Mouse (Mus musculus) adrenal gland, postnatal 36 days (tissue): Measurements from ENCODE around the gene Bub1. TPM values are rescaled to one million over a fixed set of nuclear protein-coding genes. Genes with fewer than 3 reads are reported as not detected.

ENCODE experiments used
- DNase-seq, 2 experiments: peaks; one replicate each; pipeline ENCODE4 v3.0.0; 2021; ENCODE audit warnings: mixed read lengths in 1 of 2
- long read RNA-seq, 2 experiments: library from polyadenylated mRNA; stranded (forward); transcript quantifications; one replicate each; pipeline ENCODE4 v2.0.0; 2021; ENCODE audit warnings: borderline sequencing depth in 2 of 2
- total RNA-seq, 2 experiments: library from RNA; stranded (reverse); gene quantifications; 2 replicates each; pipeline ENCODE4 v1.2.3; 2021

Gene Bub1
- 1 to 10 TPM; 1.8 to 2.8 TPM for total RNA-seq
- long read RNA-seq, experiment 1, partial matches to known transcripts, result 0 of 6 reads
- long read RNA-seq, experiment 1, other reads (novel, unspliced or antisense), result 5 of 6 reads
- long read RNA-seq, experiment 2, result 0 reads

DNA sequence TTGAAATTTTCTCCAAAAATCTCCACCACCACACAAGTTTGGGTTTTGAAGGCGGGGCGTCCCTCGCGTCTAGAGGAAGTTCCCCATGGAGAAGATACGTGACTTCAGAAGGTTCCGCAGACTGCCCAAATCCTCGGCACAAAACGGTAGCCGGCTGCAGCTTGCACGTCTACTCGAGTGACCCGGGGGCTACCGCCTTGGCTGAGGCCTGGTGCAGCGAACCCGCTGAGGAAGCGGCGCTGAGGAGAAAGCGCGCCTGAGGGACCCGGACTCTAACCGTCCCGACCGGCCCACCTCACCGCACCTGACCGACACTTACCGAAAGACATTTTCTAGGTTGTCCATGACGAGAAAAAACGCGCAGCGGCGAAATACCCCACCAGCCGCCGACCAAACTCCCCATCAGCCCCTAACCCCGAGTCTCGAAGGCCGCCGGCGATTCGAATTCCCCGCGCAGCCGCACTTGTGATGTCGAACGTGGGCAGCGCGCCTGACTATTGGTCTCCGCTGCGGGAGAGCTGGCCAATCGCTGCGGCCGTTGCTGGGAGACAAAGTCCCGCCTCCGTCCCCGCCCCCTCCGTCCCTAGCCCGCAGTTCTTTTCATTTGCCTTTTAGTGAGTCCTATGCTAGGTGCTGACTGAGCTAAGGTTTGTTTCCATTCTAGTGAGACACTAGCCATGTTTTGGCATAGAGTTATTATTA, at the start of gene Bub1:
Gene Bub1, minus strand, starts transcription at position 465 of the 702 bp plus-strand sequence.
- peak; percentile 94 to 96 for DNase-seq

DNA sequence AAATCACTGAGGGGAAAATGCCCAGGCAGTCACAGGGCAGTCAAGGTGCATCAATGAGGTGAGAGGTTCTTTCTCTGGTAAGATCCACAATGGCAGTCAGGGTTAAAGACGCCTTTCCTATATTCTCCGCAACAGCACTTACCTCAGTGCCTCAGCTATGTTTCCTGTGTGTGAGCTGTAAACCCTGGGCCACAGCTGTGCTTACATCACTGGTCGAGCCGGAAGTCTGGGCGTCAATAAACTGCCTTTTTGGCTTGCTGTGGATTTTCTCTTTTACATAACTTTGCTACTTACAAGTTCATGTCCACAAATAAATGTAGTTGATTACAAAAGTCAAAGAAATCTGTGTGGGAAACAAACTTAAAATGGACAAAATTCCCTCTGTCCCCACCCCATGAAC, 49.4 kb upstream of the Bub1 start:
- no peak for DNase-seq

DNA sequence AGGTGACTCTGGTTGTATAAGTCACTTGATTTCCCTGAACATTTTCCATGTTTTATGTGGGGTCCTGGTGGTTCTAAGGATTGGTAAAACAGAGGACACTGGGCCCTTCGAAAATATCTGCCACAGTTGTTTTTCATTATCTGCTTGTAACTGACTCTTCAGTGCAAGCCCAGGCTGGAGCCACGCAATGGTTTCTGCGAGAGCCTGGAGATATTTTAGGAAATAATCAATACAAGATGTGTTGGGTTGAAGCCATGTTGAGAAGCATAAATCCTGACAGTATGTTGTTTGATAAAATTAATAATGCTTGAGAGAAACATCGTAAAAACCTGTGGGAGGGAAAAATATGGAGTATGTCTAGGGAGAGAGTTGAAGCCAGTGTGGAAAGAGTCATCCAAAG, 32.7 kb upstream of the Bub1 start:
- DNase-seq, result no peak

DNA sequence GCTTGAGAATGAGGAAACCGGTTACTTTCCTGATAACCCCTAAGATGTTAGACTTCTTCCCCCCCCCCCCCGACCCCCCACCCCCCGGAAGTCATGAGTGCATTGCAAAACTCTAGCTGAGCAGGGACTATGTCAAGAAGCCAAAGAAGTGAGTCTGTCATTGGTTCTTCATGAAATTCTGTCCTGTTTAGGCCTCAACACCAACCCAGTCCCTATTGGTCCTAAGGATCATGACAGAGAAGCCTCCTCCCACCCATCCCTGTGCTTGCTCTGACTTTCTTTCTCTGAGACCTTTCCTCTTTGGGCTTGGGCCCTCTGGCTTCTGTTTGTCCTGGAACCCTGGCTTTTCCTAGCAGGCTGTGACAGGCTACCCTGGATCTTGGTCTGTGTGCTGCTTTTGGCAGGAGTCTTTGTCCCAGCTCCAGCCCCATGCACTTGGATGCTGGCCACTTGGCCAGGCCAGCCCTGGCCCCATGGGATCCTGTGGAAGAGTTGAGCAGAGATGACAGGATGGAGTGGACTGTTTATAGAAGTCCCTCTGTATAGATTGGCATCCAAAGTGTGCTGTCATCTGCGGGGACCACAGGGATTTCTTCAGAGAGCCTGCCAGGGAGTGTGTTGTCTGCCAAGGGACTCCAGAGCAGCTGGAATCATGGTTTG, 22.8 kb upstream of the Bub1 start:
- DNase-seq, result peak; percentile 31 to 58

DNA sequence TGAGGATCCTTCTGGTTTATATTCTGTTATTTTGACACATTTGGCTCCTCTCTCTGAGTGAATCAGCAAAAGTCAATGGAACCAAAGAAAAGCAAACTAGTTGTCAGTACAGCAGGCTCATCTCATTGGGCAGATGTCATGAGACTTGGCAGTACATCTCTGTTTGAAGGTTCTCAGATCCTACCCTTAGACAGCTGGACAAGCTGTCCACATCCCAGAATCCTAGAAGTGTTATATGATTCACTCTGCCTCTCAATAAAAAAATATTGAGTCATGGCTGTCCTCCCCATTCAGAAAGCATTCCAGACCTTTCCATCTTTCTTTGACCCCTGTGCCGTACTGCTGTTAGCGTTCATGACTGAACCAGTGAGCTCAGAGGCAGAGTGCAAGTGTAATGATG, 18.7 kb upstream of the Bub1 start:
- peak in 1 of 2 experiments; percentile 15 for DNase-seq

DNA sequence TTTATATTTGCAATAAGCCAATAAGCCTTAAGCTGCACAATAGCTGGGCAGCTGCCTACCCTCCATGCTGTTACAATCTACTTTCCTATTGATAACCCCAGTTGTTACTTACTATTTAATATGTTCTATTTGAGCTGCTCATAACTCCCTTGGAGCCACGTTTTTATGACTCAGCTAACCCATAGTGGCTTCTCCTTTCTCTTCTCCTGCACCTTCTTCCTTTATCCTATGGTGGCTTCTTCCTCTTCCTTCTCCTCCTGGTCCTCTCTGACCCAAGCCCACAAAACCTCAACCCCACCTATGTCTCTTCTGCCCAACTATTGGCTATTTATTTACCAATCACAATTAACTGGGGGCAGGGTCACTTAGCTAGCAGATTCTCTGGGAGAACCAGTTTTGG, 14.9 kb upstream of the Bub1 start:
- DNase-seq, result no peak

DNA sequence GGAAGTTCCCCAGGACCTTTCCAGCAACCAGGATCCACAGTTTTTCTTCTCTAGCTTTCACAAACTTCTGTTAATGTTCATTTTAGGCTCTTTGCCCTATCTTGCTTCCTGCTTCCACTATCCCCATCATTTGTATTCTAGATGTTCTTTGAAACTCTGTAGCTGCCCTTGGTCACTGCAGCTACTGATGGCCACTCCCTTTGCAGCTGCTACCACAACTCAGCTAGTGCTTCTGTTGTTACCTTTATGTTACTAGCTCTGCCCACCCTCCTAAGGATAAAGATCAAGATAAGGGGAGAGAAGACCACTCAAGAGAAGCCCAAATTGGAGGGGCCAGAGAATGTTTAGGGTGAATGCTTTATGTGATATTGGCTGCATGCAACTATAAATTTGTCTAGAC, 14.3 kb upstream of the Bub1 start:
- DNase-seq, result no peak

DNA sequence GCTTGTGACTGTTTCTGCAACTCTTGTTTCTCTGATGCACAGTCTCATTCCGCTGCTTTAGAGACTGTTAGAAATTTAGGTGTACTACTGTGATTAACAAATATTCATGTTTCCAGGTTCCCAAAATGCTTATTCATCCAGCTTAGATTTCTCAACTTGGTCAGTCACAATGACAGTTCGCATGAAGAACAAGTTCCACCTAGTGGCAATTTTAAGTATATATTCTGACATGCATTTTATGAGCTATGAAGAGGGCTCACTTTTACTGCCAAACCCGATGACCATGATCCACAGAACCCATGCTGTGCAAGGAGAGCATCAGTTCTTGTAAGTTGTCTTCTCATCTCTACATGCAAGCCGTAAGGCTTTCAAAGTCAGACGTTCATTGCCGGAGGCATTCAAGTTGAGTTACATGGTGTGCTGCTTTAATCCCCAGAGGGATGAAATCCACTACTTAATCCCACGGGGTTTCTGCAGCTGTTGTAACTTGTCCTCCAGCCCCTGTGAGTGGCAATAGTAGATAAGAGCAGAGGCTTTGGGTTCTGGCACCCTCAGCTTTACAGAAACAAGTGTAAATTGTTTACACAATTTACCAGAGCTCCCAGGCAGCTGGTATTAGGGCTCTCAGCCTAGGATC, 13.8 kb upstream of the Bub1 start:
- DNase-seq, result peak in 1 of 2 experiments; percentile 8

DNA sequence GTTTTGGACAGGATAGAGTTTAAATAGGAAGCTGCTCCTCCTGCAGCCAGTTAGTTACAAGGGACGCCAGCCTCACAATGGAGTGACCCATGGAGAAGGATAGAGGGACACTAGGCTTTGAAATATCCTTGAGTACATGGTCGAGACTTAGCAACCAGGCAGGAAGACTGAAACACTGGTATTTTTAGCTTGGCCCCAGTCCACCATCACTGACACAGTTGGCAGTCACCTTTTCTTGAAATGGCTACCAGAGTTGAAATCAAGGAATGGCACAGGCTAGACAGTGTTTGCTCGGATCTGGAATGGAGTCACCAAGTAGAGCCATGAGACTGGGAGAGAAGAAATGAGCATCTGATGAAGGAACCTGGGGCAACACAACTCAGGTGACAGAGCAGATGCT, 10.8 kb upstream of the Bub1 start:
- DNase-seq, result no peak

DNA sequence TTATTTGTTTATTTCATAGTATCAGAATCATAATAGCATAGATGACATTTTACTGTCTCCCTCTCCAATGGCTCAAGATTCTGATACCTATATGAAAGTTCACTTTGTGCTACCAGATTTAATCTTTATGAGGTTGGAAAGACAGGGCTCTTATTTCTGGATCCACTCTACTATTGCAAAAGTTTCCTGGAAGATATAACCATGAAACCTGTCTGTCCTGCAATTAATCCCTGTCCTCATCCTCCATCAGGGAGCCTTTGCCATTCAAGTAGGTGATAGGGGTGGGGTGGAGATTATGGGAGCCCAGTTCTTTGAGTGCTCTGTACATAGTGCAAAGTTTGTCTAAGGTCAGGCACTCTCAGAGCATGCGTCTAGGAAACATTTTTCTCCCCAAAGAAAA, 9.7 kb upstream of the Bub1 start:
- DNase-seq, result no peak

DNA sequence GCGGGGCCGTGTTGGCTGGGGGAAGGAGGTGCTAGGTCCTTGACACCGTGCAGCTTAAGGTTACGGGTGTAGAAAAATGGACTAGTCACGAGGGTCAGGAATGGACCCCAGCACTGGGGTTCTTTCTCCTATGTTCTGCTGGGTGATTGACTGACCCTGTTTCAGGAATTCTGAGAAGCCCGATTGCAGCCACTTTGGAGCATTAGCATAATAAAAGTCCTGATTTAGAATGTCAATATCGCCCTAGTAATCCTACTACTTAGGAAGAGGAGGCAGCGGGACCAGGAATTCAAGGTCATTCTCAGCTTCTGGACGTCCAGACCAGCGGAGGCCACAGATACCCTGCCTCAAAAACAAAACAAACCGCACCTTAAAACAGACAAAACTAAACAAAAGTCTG, 7.8 kb upstream of the Bub1 start:
- no peak for DNase-seq

DNA sequence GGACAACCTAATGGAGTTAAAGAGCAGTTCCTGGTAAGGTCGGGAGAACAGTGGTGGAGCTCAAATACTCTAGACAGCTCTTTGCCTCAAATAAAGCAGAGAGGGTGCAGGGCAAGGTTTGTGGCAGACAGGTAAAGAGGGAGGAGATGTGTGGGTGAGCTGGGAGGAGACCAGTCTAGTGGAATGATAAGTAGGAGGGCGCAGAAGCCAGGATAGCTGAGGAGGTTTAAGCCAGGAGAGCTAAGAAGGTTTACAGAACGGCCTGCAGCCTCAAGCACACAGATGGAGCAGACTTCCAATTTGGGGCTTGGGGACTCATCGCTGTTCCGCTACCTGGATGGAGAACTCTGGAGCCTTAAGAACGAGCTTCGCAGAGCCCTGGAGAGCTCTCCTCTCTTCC, 6.9 kb upstream of the Bub1 start, which contains the start of gene Acoxl:
Gene Acoxl, plus strand, starts transcription at position 301 of the 400 bp plus-strand sequence.
- DNase-seq, result no peak

DNA sequence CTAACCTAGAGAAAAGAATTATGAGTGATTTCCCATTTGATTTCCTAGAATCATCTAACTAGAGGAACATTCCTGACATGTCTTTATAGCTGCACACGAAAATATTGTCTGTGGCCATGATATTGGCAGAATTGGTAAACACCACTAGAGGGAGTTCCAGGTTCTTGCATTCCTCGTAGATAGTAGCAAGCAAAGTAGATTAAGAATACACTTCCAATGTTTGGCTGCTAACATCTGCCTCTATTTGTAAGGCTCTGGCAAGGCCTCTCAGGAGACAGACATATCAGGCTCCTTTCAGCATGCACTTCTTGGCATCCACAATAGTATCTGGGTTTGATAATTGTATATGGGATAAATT, 1.1 kb upstream of the Bub1 start:
- peak in 1 of 2 experiments; percentile 24 for DNase-seq

DNA sequence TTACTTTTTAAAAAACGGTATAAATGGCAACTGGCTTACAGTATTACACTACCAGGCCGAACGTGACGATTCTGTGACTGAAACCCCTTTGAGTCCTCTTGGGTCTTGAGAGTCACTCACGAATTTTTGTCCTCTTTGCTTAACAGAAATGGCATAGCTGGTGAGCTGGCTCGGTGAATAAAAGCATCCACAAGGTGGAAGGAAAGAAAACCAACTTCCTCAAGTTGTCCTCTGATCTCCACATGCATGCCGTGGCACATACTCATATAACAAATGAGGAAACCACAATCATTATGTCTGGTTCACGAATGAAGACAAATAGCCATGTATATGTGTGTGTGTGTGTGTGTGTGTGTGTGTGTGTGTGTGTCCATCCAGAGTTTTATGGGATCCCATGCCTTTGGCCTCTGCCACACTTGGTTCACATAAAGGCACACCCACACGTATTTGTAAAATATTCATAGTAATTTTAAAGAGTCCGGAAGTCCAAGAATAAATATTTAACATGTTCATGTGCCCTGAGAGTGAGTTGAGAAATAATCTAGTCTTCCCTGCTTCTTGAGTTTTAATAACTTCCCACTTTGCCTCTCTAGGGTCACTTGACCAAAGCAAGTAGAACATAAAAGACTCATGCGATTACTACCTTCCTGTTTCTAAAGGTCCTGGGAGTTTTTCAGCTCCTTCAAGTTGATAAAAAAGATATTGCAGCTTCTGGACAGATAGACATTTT, 603 bp upstream of the Bub1 start:
- no peak for DNase-seq

DNA sequence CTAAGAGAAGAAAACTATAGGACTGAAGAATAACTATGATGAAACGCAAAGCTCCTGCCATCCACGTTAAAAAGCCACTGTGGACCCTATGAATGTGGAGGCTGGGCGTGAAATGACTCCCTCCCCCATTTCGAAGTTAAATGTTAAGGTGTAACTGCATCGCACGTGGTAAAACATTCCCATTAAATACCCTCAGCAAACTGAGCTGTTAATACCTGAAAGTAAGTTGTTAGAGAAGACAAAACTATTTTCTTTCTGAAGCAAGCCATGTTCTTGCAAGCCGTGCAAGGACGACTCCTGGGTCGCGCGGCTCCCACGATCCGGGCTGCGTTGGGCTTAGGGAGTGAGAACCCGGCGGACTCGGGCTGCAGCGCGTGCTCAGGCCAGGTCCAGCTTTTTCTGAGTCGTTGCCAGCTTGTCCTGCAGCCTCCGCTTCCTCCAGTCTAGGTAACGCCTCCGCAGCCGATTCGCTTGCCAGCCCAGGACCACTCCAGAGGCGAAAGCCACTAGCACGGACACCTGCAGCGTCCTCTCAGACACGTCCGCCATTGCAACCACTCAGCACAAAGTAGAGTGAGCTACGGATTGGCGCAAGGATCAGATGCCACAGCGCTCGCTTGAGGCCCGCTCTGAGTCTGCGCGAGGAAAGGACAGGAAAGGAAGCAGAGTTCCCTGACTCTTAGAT, 39.6 kb downstream of the Bub1 start, which contains the start of gene Mtln:
Gene Mtln, minus strand, starts transcription at position 570 of the 685 bp plus-strand sequence.
- peak; percentile 92 for DNase-seq

DNA sequence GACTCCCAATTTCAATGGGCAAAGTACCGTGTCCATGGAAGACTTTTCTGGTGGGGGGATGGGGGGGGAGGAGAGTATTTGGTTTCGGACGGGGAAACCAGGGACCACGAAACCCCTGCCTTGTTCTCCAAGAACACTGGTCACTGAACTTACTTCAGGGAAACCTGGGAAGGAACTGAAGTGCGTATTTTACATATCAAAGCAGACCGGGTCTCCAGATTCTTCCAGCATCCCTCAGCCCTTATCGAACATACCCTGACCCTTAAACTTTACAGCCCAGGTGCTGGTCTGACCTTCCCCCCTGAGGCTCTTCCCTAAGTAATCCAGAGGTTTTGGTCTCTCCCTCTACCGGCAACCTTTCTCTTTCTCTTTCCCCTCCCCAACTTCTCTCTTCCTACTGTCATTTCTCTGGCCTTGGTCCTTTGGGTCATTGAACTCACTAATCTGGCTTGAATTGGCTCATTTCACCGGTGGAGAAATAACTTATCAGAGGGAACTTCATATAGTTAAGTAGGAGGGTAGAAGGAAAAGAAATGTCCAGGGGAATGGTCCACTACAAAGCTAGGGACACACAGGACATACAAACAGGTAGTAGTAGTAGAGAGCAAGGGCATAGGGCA, 41.9 kb downstream of the Bub1 start:
- DNase-seq, result no peak

DNA sequence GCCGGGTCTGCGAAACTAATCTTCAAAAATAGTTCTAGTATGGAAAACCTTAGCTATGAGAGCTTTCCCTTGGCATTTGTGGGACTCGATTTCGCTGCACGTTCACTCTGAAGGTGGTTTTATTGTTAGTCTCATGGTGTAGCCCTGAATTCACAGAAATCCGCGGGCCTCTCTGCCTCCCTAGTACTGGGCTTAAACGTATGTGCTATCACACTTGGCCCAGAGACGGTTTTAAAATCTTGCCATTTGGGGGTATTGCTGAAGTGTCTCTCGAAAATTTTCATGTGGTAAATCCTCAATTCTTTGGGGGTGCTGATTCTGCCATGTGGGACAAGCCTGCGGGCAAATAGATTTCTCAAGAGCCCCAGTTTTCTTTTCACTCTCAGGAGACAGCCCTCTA, 42.5 kb downstream of the Bub1 start:
- DNase-seq, result no peak

DNA sequence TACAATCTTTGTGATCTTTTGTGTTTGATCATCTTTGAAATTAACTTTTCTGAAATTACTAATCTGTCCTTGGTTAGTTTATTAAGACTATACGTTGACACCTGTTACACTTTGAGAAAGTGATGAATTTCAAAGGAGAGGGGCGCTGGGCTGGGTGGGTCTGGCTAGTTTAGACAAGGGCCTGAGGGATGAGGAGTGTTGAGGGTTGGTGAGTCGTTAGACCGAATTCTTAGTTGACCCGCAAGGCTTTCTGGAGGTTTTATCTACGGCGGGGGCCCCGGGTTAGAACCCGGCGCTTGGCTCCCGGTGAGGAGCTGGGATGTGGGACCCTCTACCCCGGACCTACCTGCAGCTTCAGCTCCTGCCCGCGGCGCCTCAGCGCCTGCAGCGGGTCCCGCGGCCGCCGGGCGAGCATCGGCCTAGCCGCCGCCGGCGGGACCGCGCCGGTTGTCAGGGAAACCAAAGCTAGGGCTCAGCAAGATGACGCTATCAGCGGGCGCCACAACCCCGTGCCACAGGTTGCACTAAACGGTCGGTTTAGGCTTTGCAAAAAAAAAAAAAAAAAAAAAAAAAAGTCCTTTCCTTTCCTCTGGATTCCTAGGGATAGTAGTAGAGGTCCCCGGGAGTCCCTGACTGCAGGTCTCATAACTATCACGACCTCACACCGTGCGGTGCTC, 43.1 kb downstream of the Bub1 start, which contains the start of gene Nphp1:
Gene Nphp1, minus strand, starts transcription at position 458 of the 677 bp plus-strand sequence.
- DNase-seq, result peak; percentile 93 to 94

DNA sequence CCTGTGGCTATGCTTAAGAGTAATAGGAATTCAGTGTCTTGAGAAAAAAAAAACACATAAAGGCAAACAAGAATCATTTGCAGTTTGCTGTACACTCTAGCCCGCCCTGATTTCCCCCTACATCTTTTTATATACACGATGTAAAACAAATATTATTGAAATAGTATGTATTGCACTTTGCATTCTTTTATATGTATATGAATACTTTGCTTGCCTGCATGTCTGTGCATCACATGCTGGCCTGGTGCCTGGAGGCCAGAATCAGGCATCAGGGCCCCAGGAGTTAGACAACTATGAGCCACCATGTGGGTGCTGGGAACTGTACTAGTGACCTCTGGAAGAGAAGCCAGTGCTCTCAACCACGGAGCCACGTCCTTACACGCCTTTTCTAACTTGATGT, 44.4 kb downstream of the Bub1 start:
- DNase-seq, result no peak

DNA sequence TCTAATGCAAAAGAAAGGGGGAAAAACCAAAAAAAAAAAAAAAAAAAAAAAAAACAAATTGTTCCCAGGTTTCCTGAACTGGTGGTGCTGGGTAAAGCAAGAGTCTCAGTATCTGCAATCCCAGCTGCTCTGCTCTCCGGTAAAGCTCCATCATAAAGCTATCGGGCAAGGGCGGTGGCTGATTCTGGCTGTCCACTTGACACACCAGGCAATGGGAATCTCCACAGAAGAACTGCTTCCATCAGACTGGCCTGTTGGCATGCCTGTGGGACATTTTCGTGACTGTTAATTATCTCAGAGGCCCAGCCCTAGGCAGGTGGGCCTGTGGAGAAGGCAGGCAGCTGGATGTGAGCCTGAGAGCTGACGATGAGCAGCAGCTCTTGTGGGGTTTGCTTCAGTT, 53.2 kb downstream of the Bub1 start:
- DNase-seq, result no peak

DNA sequence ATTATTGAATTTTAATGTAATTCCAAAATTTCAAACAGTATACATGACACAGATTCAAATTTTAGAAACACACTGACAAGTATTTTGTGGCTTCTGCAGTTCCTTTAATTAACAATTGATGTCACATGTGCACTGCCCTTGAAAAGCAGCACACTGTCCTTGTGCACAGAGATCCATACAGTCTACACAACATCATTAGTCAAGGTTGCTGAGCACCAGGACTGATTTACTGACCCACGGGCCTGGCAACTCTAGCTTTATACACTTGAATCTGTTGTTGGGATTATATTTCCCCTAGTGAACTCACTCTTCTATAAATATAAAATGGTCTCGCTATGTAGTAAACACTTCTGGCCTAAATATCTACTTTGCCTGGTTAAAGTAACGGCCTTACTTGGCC, 56.7 kb downstream of the Bub1 start:
- DNase-seq, result peak in 1 of 2 experiments; percentile 29
